Mouse (Mus musculus) spleen, adult 12 weeks (tissue): Measurements from ENCODE around the gene Cbfa2t3.

ENCODE experiments used
- DNase-seq: peaks from one replicate; pipeline ENCODE4 v3.0.0; 2022; ENCODE audit warnings: low spot score

The Cbfa2t3 gene

DNA sequence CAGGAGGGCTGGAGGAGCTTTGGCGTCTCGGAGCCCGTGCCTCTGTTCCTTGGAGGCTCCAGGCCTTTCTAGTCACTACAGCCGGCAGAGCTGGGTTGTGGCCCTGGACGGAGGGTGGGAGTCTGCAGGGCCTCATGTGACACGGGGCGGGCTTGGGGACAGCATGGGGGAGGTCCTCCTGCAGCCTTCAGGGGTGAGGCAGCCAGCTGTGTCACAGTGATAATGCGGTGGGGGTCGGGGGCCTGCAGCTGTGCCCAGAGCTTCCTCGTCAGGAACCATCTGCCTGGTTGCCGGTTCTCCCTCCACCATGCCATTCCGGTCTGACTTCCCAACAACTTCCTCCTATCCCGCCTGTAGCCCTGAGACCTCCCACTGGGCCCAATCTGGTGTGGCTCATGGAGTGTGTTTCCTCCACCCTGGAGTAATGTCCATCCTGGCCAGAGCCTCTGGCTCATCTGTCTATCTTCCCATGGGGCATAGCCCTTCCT, at the start of gene Cbfa2t3:
Cbfa2t3 (minus strand) TSS at position 105 of the 488 bp plus-strand sequence.
- no peak for DNase-seq

DNA sequence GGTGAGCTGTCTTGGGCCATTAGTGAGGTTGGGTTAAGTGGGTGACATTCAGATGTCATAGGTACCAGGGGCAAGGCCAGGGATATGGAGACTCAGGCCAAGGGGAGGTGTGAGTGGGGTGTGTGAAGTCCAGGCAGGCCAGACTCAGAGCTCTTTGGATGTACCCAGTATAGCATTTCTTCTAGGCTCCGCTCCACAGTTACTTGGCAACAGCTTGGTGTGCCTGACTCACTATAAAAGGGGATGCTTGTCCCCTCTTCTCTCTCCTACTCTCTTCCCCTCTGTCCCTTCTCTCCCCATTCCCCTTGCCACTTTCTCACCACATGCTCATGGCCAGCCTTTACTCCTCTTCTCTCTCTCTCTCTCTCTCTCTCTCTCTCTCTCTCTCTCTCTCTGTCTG, 48.9 kb upstream of the Cbfa2t3 start:
- DNase-seq: no peak

DNA sequence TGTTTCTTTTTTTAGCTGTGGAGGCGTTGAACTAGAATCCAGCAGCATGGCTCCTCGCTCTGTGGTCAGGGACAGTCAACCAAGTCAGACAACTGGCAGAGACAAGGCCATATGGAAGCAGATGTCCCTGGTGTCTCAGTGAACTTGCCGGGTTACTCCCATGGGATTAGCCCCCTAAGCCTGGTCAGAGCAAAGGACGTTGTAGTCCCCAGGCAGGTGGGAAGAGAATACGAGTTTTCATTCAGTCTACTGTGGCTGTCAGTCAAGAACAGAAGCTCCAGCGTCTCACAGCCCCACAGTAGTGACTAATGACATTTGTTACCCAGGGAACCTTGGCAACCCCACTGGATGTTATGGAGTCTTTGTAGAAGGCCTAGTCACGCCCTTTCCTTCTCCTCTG, 47.5 kb upstream of the Cbfa2t3 start:
- no peak for DNase-seq

DNA sequence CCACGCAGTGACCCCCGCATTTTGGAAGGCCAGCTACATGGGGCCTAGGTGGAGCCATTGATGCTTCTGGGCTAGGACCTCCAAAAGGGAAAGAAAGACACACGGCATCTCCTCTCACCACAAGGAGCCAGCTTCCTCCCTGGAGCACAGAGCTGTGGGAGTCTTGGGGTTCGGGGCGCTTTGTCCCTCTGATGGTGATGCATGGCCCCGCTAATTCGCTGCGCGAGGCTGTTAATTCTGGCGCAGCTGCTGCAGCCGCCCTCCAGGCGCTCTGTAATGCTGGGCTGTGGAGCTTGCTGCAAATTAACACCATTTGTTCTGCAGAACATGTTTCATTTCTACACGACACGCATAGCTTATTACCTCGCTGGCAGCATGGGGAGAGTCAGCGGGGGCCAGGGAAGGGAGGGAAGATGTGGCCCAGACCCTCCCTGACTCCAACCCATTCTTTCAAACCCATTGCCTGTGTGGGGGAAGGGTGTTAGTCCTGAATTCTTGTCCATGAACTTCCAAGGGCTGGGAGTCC, 46.9 kb upstream of the Cbfa2t3 start:
- DNase-seq: no peak

DNA sequence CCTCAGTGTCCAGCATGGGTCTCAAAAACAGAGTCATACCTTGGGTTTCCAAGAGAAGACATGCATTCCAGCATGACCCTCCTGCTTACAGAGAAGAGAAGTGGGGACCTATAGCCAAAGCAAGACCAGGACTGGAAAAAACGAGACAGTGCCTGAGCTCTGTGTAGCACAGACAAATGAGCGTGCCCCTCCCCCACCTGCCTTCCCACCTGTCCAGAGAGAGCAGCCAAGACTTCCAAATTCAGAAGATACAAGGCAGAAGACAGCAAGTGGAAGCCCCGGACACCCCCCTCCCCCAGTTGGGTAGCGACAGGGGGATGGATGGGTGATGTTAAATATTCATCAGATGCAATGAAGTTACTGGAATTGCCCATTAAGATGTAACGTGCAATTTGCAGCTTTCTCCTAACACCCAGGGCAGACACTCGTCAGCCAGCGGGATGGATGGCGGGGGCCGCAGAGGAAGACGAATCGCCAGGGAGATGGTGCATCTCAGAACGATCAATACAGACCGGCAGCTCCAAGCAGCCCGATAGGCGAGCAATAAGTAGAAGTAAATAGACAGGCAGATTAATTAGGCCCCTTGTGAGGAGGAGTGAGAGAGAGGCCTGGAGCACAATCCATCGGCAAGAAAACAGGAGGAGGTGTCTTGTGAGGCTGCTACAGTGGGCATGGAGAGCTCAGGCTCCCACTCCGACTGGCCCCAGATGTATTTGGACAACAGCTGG, 46.3 kb upstream of the Cbfa2t3 start:
- no peak for DNase-seq

DNA sequence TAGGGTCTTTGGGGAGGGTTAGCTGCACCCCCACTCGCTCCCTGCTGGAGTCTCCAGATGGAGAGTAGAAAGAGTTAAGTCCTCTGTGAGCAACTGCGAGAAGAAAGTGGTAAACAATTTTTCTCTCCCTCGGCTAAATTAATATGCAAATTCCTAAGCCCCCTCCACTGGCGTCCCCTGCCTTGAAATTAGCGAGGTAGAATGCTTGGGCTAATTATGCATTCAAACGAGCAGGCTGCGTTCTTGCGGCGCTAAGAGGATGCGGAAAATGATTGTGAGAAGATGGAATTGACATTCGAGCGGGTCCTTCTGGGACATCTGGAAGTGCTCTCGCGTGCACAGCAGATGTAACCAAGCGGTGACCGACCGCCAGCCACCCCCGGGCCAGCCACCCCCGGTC, 43.6 kb upstream of the Cbfa2t3 start:
- no peak for DNase-seq

DNA sequence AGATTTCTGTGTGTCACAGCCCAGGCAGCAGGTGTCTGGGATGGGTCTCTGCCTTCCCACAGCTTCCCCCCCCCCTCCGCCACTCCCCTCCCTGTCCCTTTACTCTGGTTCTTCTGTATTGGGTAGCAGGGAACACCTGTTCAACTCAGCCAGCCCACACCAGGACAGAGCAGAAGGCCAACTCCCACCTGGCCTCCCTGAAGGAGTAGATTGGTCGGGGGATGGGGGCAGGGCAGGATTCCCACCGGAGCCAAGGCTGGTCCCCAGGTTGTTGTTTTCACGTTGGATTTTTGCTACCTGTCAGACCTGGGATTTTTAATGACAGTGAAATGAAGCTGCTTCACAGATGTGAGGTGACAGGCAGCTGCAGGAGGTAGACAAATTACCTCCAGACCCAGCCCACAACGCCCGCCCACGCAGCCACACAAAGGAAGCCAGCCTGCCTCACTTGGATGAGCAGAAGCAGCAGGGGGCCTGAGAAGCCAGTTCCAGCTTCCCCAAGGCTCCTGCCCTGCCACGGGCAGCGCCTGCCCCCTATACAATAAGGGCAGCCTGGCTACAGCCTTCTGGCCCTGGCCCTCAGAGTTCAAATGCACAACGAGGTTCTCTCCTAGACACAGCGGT, 40.3 kb upstream of the Cbfa2t3 start:
- peak; percentile 57 for DNase-seq

DNA sequence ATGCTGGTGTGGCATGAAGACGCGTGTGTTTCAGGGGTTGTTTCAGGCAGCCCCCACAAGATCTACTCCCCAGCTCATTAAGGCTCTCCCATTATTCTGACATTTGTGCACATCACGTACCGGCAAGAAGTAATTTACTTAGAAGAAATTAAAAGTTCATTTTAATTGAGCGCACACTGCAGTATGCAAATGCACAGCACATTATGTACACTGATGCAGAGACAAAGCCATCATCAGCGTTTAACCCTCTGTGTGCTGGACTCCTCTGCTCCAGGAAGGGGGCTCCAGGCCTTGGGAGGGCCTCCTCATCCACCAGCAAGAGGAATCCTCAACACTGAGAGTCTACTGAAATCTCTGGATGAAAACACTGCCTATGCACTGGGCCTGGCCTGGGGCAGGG, 39.0 kb upstream of the Cbfa2t3 start:
- no peak for DNase-seq

DNA sequence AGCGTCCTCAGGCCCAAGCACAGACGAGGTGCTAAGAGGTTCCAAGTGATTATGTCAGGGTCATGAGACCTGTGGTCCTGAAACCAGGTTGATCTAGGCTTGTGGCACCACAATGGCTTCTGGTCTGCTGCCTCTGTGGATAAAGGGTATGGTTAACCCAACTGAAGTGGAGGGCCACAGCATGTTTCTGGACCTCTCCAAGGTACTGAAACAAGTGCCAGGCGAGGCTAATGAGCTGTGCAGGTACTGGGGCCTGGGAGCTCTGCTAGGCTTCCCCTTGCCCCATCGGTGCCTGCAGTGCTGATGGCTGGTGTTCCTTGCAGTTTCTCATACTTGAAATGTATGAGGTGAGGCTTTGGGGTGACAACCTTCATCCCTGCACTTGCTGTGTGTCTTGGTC, 38.2 kb upstream of the Cbfa2t3 start:
- DNase-seq: no peak

DNA sequence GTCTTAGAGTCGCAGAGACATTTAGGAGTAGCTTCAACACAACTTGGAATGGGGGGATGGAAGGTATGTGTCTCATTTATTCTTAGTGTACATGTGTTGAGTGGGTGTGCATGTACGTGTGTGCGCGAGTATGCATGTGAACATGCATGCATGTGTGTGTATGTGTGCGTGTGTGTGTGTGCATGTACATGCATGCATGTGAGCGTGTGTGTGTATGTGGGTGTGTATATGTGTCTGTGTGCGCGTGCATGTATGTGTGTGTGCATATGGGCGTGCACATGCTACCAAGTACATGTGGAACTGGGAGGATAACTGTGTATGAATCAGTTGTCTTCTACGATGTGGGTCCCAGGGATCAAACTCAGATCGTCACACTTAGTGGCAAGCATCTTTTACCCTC, 37.7 kb upstream of the Cbfa2t3 start:
- no peak for DNase-seq

DNA sequence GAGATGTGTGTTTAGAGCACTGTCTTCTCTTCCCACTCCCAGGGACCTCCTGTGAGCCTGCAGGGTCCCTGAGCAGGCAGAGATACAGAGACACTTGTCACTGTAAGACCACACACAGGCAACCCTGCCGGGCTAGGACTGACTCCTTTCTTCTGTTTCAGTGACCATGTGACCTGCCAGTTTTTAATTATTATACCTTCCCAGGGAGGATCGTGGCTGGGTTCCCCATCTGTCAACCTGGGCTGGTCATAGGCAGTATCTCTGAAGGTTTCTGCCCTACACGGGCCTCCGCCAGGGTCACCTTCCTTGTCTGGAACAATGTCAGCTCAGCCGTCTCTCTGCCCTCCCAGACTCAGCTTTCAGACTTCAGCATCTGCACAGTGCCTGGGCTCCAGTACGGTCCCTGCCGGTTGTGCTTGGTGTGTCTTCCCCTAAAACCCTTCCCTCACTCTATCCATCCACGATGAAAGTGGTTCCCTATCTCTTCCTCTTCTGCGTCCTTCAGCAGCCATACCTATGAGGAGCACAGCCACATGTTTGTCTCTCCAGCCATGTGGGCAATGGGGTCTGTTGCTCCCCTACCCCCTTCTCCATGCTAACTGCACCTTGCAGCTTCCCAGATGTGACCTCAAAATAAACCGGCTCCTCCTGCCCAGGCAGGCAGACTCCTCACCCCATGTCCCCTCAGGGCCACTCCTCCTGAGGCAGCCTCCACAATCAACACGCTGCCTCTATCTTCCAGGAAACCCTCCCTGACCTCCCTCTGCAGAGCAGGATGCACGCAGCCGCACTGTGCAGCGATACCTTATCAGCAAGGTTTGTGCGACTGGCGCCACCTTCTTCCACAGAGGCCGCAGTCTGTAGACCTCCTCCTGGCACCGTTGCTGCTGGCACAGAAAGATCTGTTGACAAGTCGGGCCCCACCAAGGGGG, 36.9 kb upstream of the Cbfa2t3 start:
- DNase-seq: peak; percentile 46

DNA sequence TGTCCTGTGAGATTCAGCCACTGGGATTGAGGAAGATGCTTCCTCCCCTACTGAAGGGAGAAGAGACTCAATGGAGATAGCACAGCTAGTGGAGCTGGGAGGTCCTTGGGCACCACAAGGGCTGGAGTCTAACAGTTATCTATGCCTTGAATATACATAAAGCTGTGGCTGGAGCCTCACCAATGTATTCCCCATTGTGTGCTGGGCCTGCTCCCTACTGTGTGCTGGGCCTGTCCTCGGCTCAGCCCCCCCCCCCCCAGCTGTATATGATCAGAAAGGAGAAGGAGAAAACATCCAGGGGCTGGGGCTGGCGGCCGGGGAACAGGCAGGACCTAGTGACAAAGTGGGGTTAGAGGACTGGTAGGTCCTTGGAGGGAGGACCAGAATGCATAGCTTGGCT, 36.2 kb upstream of the Cbfa2t3 start:
- no peak for DNase-seq

DNA sequence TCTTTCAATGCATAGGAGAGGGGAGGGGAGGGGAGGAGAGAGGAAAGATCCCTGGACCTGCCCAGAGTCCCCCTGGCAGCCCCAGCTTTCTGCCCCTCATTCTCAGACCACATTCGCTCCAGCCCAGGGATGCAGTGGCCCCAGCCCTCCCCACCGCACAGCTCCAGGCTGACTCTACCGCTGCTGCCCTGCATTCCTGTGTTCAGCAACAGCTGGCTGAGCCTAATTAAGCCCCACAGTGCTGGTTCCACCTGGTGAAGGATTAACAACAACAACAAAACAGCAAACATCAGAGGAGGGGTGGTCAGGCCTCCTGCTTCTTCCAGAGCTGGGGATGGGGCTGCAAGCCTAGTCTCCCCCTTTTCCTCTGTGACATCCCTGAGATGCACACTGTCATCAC, 29.7 kb upstream of the Cbfa2t3 start:
- no peak for DNase-seq

DNA sequence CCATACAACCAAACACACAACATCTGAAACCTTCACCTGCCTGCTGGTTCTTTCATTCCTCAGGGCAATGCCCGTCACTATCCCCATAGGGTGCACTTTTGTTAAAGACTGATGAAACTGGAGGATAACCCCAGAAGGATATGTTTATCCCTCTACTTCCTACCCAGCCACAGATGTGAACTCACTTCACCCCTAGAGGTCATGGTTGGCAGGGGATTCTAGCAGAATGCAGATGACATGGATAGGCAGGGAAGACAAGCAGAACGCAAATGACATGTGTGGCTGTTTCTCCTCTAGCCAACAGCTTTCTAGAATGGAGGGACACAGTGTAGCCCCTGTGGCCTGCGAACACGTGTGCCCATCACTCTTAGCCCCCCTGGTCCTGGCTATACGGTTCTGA, 28.5 kb upstream of the Cbfa2t3 start:
- DNase-seq: no peak

DNA sequence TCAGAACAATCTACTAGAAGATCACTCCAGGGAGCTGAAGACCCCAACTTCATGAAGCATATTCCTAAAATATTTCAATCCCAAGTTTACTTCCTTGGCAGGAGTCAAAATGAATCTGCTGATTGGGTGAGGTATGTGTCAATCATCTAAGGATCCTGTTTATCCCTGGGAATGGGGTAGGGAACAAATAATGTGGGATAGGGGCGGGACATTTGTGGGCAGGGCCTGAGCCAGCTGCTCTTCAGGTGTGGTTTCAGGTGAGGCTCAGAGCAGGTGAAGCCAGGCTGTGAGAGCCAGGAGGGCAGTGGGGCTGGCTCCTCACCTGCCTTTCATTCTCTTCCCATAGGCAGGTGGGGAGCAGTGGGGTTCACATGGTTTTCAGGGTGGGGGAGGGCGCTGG, 27.9 kb upstream of the Cbfa2t3 start:
- DNase-seq: no peak

DNA sequence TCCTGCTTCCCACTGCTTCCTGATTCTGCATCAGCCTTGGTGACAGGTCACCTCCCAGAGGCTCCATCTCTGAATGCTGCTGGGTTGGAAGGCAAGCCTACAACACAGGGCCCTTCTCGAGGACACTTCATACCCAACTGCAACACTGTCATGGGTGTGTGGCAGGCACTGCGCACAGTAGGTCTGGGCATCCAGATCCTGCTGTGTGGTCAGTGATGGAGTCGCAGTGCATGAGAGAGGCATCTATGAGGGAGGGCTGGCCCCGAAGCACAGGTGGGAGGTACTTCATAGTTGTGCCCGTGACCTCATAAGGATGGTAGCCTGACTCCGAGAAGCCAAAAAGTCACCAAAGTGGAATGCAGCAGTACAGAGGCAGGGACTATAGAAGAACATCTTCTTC, 26.3 kb upstream of the Cbfa2t3 start:
- DNase-seq: no peak

DNA sequence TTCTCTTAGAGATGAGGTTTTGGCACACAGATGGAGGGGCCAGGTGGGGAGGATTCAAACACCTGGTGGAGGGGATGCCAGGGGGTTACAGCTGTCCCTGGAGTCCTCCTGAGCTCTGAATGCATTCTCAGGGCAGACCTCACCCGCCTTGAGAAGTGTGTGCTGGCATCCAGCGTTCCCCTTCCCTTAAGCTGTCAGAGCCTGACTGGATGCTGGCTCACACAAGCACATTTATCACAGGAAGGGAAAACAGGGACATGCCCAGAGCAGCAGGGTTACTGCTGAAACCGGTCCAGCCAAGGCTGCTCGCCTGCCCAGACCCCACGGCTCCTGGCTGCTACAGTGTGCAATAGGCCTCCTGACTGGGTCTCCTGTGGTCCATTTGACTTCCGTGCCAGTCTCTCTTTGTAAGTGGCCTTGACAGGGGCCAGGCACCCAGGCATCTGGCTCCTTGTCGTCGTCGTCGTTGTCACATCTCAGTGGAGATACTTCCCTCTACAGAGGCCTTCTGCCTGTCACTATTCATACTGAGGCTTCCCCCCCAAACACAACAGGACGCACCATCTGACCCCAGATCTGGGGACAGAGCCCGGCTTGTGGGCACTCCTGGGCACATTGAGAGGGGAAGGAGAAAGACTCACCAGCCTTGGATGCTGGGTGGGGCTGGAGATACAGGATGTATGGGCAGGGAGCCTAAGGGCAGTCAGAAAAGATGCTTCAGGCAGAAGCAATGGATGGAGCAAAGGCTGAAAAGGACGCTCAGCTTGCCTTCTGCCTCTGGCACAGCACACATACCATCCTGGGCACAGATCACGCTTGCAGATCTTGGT, 22.1 kb upstream of the Cbfa2t3 start:
- peak; percentile 40 for DNase-seq

DNA sequence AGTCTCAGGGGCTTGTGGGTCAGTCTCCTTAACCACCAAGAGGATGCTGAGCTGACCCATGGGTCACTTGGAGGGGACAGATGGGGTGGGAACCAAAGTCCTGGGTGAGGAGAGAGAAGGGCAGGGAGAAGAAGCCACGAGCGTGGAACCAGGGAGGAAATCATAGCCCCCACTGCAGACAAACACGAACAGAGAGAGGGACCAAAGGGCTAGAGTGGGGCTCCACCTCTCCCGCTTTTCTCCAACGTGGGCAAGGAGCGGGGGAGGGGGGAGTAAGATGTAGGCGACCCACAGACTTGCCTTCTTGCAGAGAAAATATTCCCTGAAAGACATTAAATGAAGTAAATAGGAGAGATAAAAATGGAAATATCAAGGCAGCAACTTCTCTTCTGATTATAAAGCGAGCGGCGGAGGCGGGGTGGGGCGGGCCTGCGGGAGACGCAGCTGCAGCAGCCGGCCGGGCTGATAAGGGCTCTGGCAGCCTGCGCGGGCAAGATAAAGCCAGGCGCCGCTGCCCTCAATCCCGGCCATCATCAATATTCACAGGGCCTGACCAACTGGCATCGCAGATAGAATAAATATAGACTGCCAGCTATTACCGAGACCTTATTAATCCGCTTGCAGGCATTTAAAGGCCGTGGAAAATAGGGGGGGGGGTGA, 21.3 kb upstream of the Cbfa2t3 start:
- peak; percentile 86 for DNase-seq

DNA sequence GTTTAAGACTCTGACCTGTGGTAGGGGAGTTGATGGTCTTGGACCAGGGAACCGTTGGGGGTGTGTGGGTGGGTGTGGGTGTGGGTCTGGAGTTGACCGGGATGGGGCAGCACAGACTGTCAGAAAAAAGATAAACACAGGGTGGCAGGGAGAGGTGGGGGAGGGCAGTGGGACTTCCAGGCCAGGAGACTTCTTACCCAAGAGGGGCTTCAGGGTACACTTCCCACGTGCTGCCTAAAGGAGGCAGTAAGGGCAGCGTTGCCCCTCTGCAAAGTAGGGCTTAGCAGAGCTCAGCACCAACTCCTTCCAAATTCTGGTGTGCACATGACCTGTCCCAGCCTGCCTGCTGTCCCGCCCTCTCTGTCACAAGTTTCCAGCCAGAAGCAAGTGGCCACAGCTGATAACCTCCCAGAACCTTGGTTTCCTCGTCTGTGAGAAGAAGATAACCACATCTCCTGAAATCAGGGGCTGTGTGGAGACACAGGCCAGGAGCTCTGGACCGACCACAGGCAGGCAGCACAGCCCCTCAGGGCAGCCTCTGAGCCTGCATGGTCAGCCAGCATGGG, 20.7 kb upstream of the Cbfa2t3 start:
- DNase-seq: peak; percentile 76

DNA sequence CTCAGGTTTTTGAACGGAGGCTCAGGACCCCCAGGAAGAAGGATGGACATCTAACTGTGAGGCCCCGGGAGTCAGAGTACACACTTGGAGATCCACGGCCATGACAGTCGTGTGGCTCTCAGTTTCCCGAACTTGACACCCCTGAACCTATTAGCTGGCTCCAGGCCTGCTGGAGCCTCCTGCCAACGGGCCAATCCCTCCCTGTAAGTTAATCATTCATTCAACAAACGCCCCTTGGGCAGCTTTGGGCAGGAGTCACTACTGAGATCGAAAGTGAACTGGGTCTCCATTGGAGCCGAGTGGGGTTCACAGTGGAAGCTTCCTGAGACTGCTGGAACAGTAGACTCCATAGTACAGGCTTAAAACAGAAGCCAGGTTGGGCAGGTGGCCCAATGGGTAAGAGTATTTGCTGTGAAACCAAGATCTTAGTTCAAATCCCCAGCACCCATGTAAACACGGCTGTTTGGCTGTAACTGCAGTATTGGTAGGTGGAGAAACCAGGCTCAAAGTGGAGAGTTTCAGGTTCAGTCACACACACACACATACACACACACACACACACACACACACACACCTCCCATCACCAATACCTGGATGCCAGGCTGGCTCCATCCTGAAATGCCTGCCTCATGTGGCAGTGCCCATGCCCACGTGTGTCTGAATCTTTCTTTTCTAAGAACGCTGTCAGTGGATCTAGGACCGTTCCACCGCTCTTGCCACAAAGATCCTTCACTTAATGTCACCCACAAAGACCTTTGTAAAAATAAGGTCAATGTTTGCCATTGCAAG, 20.0 kb upstream of the Cbfa2t3 start:
- DNase-seq: no peak
